Mouse (Mus musculus) hindbrain, embryonic 14.5 days (tissue): ENCODE measurements around the gene Cyp11a1. TPM values are rescaled to one million over a fixed set of nuclear protein-coding genes. Genes with fewer than 3 reads are reported as not detected.

ENCODE experiments used
- ATAC-seq: fragments of 200-750 bp; cut with Nextera tagmentation; 2 replicates; pipeline ENCODE4 v1.8.0; 2017; ENCODE audit warnings: moderate number of reproducible peaks, mild to moderate bottlenecking, moderate TSS enrichment, moderate library complexity; ENCODE audit not compliant: low FRiP score
- DNase-seq: peaks from one replicate; pipeline ENCODE4 v3.0.0-alpha.2; 2015; ENCODE audit warnings: low spot score
- H3K27ac ChIP-seq: fragments of 300-500 bp; sonication (generic); 2 replicates; pipeline ENCODE4 v1.5.1; 2014; ENCODE audit warnings: mild to moderate bottlenecking, moderate library complexity
- H3K27me3 ChIP-seq: fragments of 300-500 bp; sonication (generic); 2 replicates; pipeline ENCODE4 v1.6.1; 2014; ENCODE audit warnings: mild to moderate bottlenecking, low read length, mixed read lengths; ENCODE audit not compliant: control insufficient read depth, insufficient read depth
- H3K36me3 ChIP-seq: fragments of 300-500 bp; sonication (generic); replicated peaks from 2 replicates; pipeline ENCODE4 v1.6.1; 2014; ENCODE audit not compliant: control insufficient read depth, insufficient read depth
- H3K4me1 ChIP-seq: fragments of 300-500 bp; sonication (generic); replicated peaks from 2 replicates; pipeline ENCODE4 v1.6.1; 2014; ENCODE audit warnings: antibody characterized with exemption, low read length, mixed read lengths; ENCODE audit not compliant: control insufficient read depth, insufficient read depth
- H3K4me2 ChIP-seq: fragments of 300-500 bp; sonication (generic); replicated peaks from 2 replicates; pipeline ENCODE4 v1.6.1; 2014; ENCODE audit warnings: mild to moderate bottlenecking, moderate library complexity
- H3K4me3 ChIP-seq: fragments of 300-500 bp; sonication (generic); replicated peaks from 2 replicates; pipeline ENCODE4 v1.5.1; 2014; ENCODE audit warnings: mild to moderate bottlenecking, low read length
- H3K9ac ChIP-seq: fragments of 300-500 bp; sonication (generic); 2 replicates; pipeline ENCODE4 v1.6.1; 2014
- H3K9me3 ChIP-seq: fragments of 300-500 bp; sonication (generic); 2 replicates; pipeline ENCODE4 v1.6.1; 2016; ENCODE audit warnings: low read length; ENCODE audit not compliant: control insufficient read depth
- WGBS: fragments of 180-500 bp; shearing (Covaris S2); extraction: QIAGEN DNeasy Blood & Tissue Kit; methylation state at CpG from one replicate; pipeline ENCODE4 v1.1.7; 2014; 5-methylcytosine and 5-hydroxymethylcytosine counted together
- polyA plus RNA-seq: library from polyadenylated mRNA; unstranded; fragments of >200 nt; fragmentation: Nextera tagmentation; extraction: Ambion mirVana; gene quantifications from 2 replicates; pipeline ENCODE4 v1.2.1, GENCODE M21; 2014

Cyp11a1 gene
- polyA plus RNA-seq, 1 experiment from 2014 or later, result 0.39 TPM

- H3K27me3 ChIP-seq, result peaks cover 15% of the 10 kb centered on the region
- H3K36me3 ChIP-seq, result no peaks in the 10 kb centered on the region
- no peak for ATAC-seq
- 51% methylated on average over 2 of the region's 2 CpGs for WGBS
- DNase-seq, result no peak
- H3K9me3 ChIP-seq, result no peaks in the 10 kb centered on the region
- no peak overlapping the region for H3K4me3 ChIP-seq
- no peak overlapping the region for H3K9ac ChIP-seq
- no peak overlapping the region for H3K4me2 ChIP-seq
- peaks cover 8% of the 10 kb centered on the region for H3K4me1 ChIP-seq
- H3K27ac ChIP-seq, result no peak overlapping the region
These were observed 7.5 kb upstream of the Cyp11a1 start for GRCm38 (mm10) chr9:57998685-57999084.

GRCm38 (mm10) chr9:57999676-58000075 lies 6.5 kb upstream of the Cyp11a1 start:
- no peaks in the 10 kb centered on the region for H3K36me3 ChIP-seq
- WGBS, result 57% methylated on average over 2 of the region's 2 CpGs
- no peaks in the 10 kb centered on the region for H3K9me3 ChIP-seq
- no peak overlapping the region for H3K4me2 ChIP-seq
- ATAC-seq (no peak), DNase-seq (no peak)
- H3K9ac ChIP-seq, result no peak overlapping the region
- H3K27me3 ChIP-seq, result peaks cover 15% of the 10 kb centered on the region
- peaks cover 8% of the 10 kb centered on the region for H3K4me1 ChIP-seq
- H3K4me3 ChIP-seq, result no peak overlapping the region
- H3K27ac ChIP-seq, result no peak overlapping the region

- Histone ChIP-seq H3K36me3 (no peaks in the 10 kb centered on the region), H3K4me3 (no peak overlapping the region), H3K9ac (no peak overlapping the region), H3K9me3 (no peaks in the 10 kb centered on the region), H3K27ac (no peak overlapping the region), H3K4me1 (peaks cover 3% of the 10 kb centered on the region), H3K27me3 (peaks cover 8% of the 10 kb centered on the region), H3K4me2 (no peak overlapping the region)
- no peak for ATAC-seq
- DNase-seq, result no peak
- 32% methylated on average over 2 of the region's 2 CpGs for WGBS
These were observed 2.9 kb upstream of the Cyp11a1 start for GRCm38 (mm10) chr9:58003272-58003671.

GRCm38 (mm10) chr9:58008336-58009014 lies 2.3 kb downstream of the Cyp11a1 start:
- H3K9ac ChIP-seq, result peak overlapping the region; percentile 52
- H3K9me3 ChIP-seq, result no peaks in the 10 kb centered on the region
- H3K27ac ChIP-seq, result peak overlapping the region; percentile 90
- peaks cover 17% of the 10 kb centered on the region for H3K4me1 ChIP-seq
- WGBS, result 45% methylated on average over 12 of the region's 12 CpGs
- no peaks in the 10 kb centered on the region for H3K36me3 ChIP-seq
- ATAC-seq (peak; percentile 75), DNase-seq (peak; percentile 27)
- H3K4me2 ChIP-seq, result peak overlapping the region; percentile 45
- H3K27me3 ChIP-seq, result no peaks in the 10 kb centered on the region
- peak overlapping the region; percentile 14; the same call in 1 of the 2 replicates for H3K4me3 ChIP-seq

- peak overlapping the region; percentile 52 for H3K9ac ChIP-seq
- no peaks in the 10 kb centered on the region for H3K36me3 ChIP-seq
- no peaks in the 10 kb centered on the region for H3K9me3 ChIP-seq
- DNase-seq, result peak; percentile 82
- peak overlapping the region; percentile 14; the same call in 1 of the 2 replicates for H3K4me3 ChIP-seq
- peaks cover 17% of the 10 kb centered on the region for H3K4me1 ChIP-seq
- peak overlapping the region; percentile 90 for H3K27ac ChIP-seq
- ATAC-seq, result peak; percentile 90
- WGBS, result 1% methylated on average over 6 of the region's 6 CpGs
- peak overlapping the region; percentile 45 for H3K4me2 ChIP-seq
- no peaks in the 10 kb centered on the region for H3K27me3 ChIP-seq
These were observed 2.8 kb downstream of the Cyp11a1 start for GRCm38 (mm10) chr9:58009015-58009362.

GRCm38 (mm10) chr9:58009588-58009987 lies 3.4 kb downstream of the Cyp11a1 start:
- H3K27me3 ChIP-seq, result no peaks in the 10 kb centered on the region
- no peak overlapping the region for H3K4me3 ChIP-seq
- H3K27ac ChIP-seq, result peak overlapping the region; percentile 90
- no peaks in the 10 kb centered on the region for H3K9me3 ChIP-seq
- no peaks in the 10 kb centered on the region for H3K36me3 ChIP-seq
- no peak overlapping the region for H3K4me2 ChIP-seq
- 40% methylated on average over 3 of the region's 3 CpGs for WGBS
- no peak overlapping the region for H3K9ac ChIP-seq
- no peak for ATAC-seq
- no peak for DNase-seq
- peaks cover 17% of the 10 kb centered on the region for H3K4me1 ChIP-seq

- H3K27me3 ChIP-seq, result no peaks in the 10 kb centered on the region
- H3K4me3 ChIP-seq, result no peak overlapping the region
- no peak overlapping the region for H3K9ac ChIP-seq
- no peak overlapping the region for H3K4me2 ChIP-seq
- WGBS, result 42% methylated on average over 7 of the region's 7 CpGs
- peaks cover 17% of the 10 kb centered on the region for H3K4me1 ChIP-seq
- ATAC-seq, result no peak
- no peaks in the 10 kb centered on the region for H3K36me3 ChIP-seq
- no peaks in the 10 kb centered on the region for H3K9me3 ChIP-seq
- DNase-seq, result no peak
- no peak overlapping the region for H3K27ac ChIP-seq
These were observed 4.8 kb downstream of the Cyp11a1 start for GRCm38 (mm10) chr9:58011027-58011426.

- no peak for ATAC-seq
- no peak overlapping the region for H3K27ac ChIP-seq
- H3K36me3 ChIP-seq, result no peaks in the 10 kb centered on the region
- no peak overlapping the region for H3K4me2 ChIP-seq
- H3K4me3 ChIP-seq, result no peak overlapping the region
- no peaks in the 10 kb centered on the region for H3K9me3 ChIP-seq
- H3K4me1 ChIP-seq, result peaks cover 17% of the 10 kb centered on the region
- DNase-seq, result no peak
- 85% methylated on average over 8 of the region's 8 CpGs for WGBS
- H3K27me3 ChIP-seq, result no peaks in the 10 kb centered on the region
- no peak overlapping the region for H3K9ac ChIP-seq
These were observed 5.3 kb downstream of the Cyp11a1 start for GRCm38 (mm10) chr9:58011552-58011951.

- ATAC-seq (no peak), DNase-seq (no peak)
- Histone ChIP-seq H3K4me2 (no peak overlapping the region), H3K27ac (no peak overlapping the region), H3K4me3 (no peak overlapping the region), H3K27me3 (no peaks in the 10 kb centered on the region), H3K4me1 (peaks cover 17% of the 10 kb centered on the region), H3K9me3 (no peaks in the 10 kb centered on the region), H3K36me3 (no peaks in the 10 kb centered on the region), H3K9ac (no peak overlapping the region)
- 87% methylated on average over 2 of the region's 2 CpGs for WGBS
These were observed 6.3 kb downstream of the Cyp11a1 start for GRCm38 (mm10) chr9:58012486-58012885.

- H3K9ac ChIP-seq, result no peak overlapping the region
- H3K27me3 ChIP-seq, result no peaks in the 10 kb centered on the region
- no peak overlapping the region for H3K4me2 ChIP-seq
- DNase-seq, result no peak
- no peaks in the 10 kb centered on the region for H3K9me3 ChIP-seq
- no peaks in the 10 kb centered on the region for H3K36me3 ChIP-seq
- H3K4me1 ChIP-seq, result peaks cover 17% of the 10 kb centered on the region
- ATAC-seq, result no peak
- H3K4me3 ChIP-seq, result no peak overlapping the region
- WGBS, result 53% methylated on average over 2 of the region's 2 CpGs
- H3K27ac ChIP-seq, result no peak overlapping the region
These were observed 6.7 kb downstream of the Cyp11a1 start for GRCm38 (mm10) chr9:58012935-58013334.
